Mouse (Mus musculus) gastrocnemius, postnatal 36 days (tissue): ENCODE data around the gene Xylt1. TPM values are rescaled to one million over a fixed set of nuclear protein-coding genes. Genes with fewer than 3 reads are reported as not detected.

Experiments used
- DNase-seq, 2 experiments: peaks; one replicate each; pipeline ENCODE4 v3.0.0; 2022
- intact Hi-C: fragments of 180-260 bp; cut with DNase I; formaldehyde crosslinking; loops from one replicate; pipeline ENCODE4 v1.15.1; 2025
- total RNA-seq, 2 experiments: library from RNA; stranded (reverse); gene quantifications; 2 replicates each; pipeline ENCODE4 v1.2.3; 2021

Xylt1 gene
- total RNA-seq, 2 experiments from 2014 or later = 5.0 to 5.5 TPM

GRCm38 (mm10) chr7:117472055-117472780 is 91.4 kb downstream of the Xylt1 start:
- DNase-seq = no peak
- intact Hi-C loops = no loop called here

- DNase-seq = no peak
- intact Hi-C loops = no loop called here
These were observed 92.3 kb downstream of the Xylt1 start for GRCm38 (mm10) chr7:117472781-117473743.

- intact Hi-C loops = no loop called here
- DNase-seq = no peak
These were observed 93.5 kb downstream of the Xylt1 start for GRCm38 (mm10) chr7:117474302-117474701.

GRCm38 (mm10) chr7:117475106-117475505 is 94.3 kb downstream of the Xylt1 start:
- no peak for DNase-seq
- intact Hi-C loops = no loop called here

GRCm38 (mm10) chr7:117478937-117479336 is 98.2 kb downstream of the Xylt1 start:
- intact Hi-C loops = no loop called here
- no peak for DNase-seq

- intact Hi-C loops = no loop called here
- no peak for DNase-seq
These were observed 100.1 kb downstream of the Xylt1 start for GRCm38 (mm10) chr7:117480831-117481230.

GRCm38 (mm10) chr7:117481404-117481803 is 100.6 kb downstream of the Xylt1 start:
- DNase-seq = no peak
- intact Hi-C loops = no loop called here

- intact Hi-C loops = no loop called here
- DNase-seq = no peak
These were observed 101.9 kb downstream of the Xylt1 start for GRCm38 (mm10) chr7:117482701-117483100.

GRCm38 (mm10) chr7:117484589-117484988 is 103.8 kb downstream of the Xylt1 start:
- intact Hi-C loops = no loop called here
- no peak for DNase-seq

GRCm38 (mm10) chr7:117484989-117485536 is 104.3 kb downstream of the Xylt1 start:
- intact Hi-C loops = no loop called here
- DNase-seq = no peak

GRCm38 (mm10) chr7:117486425-117487172 is 105.8 kb downstream of the Xylt1 start:
- intact Hi-C loops = no loop called here
- no peak for DNase-seq

- DNase-seq = no peak
- intact Hi-C loops = no loop called here
These were observed 106.4 kb downstream of the Xylt1 start for GRCm38 (mm10) chr7:117487173-117487490.

GRCm38 (mm10) chr7:117489973-117490372 is 109.2 kb downstream of the Xylt1 start:
- intact Hi-C loops = no loop called here
- DNase-seq = no peak

GRCm38 (mm10) chr7:117490500-117491205 is 109.9 kb downstream of the Xylt1 start:
- no peak for DNase-seq
- intact Hi-C loops = no loop called here

GRCm38 (mm10) chr7:117491495-117491894 is 110.7 kb downstream of the Xylt1 start:
- DNase-seq = no peak
- intact Hi-C loops = no loop called here

GRCm38 (mm10) chr7:117494210-117494609 is 113.4 kb downstream of the Xylt1 start:
- intact Hi-C loops = no loop called here

GRCm38 (mm10) chr7:117494618-117495310 is 114.0 kb downstream of the Xylt1 start:
- peak; percentile 25 to 30 for DNase-seq
- intact Hi-C loops = no loop called here

More at GRCm38 (mm10) chr7:117494210-117494609, 113.4 kb downstream of the Xylt1 start:
- peak; percentile 45 to 47 for DNase-seq

- intact Hi-C loops = no loop called here
- no peak for DNase-seq
These were observed 115.0 kb downstream of the Xylt1 start for GRCm38 (mm10) chr7:117495751-117496150.

- DNase-seq = no peak
- intact Hi-C loops = no loop called here
These were observed 117.4 kb downstream of the Xylt1 start for GRCm38 (mm10) chr7:117498173-117498572.
